Mouse (Mus musculus): ENCODE data around the gene Rsph1. TPM values are rescaled to one million over a fixed set of nuclear protein-coding genes. Genes with fewer than 3 reads are reported as not detected.
A peak's percentile ranks its signal among the peaks of the same experiment; 100 is the strongest.

Rsph1 gene
- total and polyA plus RNA-seq, 3 experiments, result not detected

- H3K27ac ChIP-seq (ENCODE audit: insufficient read depth, low read depth), result no peak overlapping the region
- in situ Hi-C loops (cut with MboI; ENCODE audit: low pct_ligation_motif_present, low pct_unique_long_range_greater_than_20kb, low sequenced_read_pairs) (no loop called here), dilution Hi-C loops (cut with MboI; ENCODE audit: extremely low pct_ligation_motif_present, extremely low pct_unique_long_range_greater_than_20kb, low sequenced_read_pairs) (no loop called here)
- no peak for TF ChIP-seq POLR2A (IDR thresholded peaks at IDR 0.05; ENCODE audit: low read depth, low read length)
- TF ChIP-seq USF2 (conservative IDR thresholded peaks at IDR 0.05; ENCODE audit: low read depth, low read length), result no peak
- no peak for TF ChIP-seq CHD1 (IDR thresholded peaks at IDR 0.05; ENCODE audit: low read depth, low read length)
- TF ChIP-seq USF1 (IDR thresholded peaks at IDR 0.05; ENCODE audit: low read depth, low read length), result no peak
- no peak for TF ChIP-seq IRF4 (IDR thresholded peaks at IDR 0.05; ENCODE audit: low read depth, low read length)
- no peak for TF ChIP-seq ZMIZ1 (IDR thresholded peaks at IDR 0.05; ENCODE audit: low read depth, low read length)
- TF ChIP-seq JUN (IDR thresholded peaks at IDR 0.05; ENCODE audit: insufficient read depth, low read depth, low read length), result no peak
- TF ChIP-seq MXI1 (IDR thresholded peaks at IDR 0.05; ENCODE audit: low read depth, low read length), result no peak
- no peak for TF ChIP-seq MYC (IDR thresholded peaks at IDR 0.05; ENCODE audit: low read depth, low read length)
- peaks cover 10% of the 10 kb centered on the region for H3K27me3 ChIP-seq (replicated peaks)
- peaks cover 0 to 14% of the 10 kb centered on the region in 2 experiments; a peak in 2 of 4 replicates for H3K4me1 ChIP-seq (ENCODE audit: control insufficient read depth in 1 of 2, insufficient read depth in 2 of 2)
- no peaks in the 10 kb centered on the region for H3K36me3 ChIP-seq (replicated peaks in 1 of 2; ENCODE audit: control insufficient read depth in 1 of 2, insufficient read depth in 1 of 2, low read length in 1 of 2)
- DNase-seq (ENCODE audit: extremely low read depth), result no peak
- H3K79me2 ChIP-seq (replicated peaks; ENCODE audit: control insufficient read depth, extremely low read depth, insufficient read depth, poor library complexity, severe bottlenecking), result no peaks in the 10 kb centered on the region
- no peak overlapping the region for H3K9ac ChIP-seq (ENCODE audit: insufficient read depth, low read depth)
- H3K9me3 ChIP-seq (replicated peaks; ENCODE audit: low read length), result no peaks in the 10 kb centered on the region
- no peak overlapping the region for H3K4me3 ChIP-seq (replicated peaks in 1 of 3; ENCODE audit: low read depth in 2 of 3, low read length in 2 of 3, poor library complexity in 1 of 3)
- H3K4me2 ChIP-seq (ENCODE audit: insufficient read depth, low read depth, poor library complexity, severe bottlenecking), result no peak overlapping the region
These were observed 5.5 kb upstream of the Rsph1 start for GRCm38 (mm10) chr17:31282687-31283053.

DNA sequence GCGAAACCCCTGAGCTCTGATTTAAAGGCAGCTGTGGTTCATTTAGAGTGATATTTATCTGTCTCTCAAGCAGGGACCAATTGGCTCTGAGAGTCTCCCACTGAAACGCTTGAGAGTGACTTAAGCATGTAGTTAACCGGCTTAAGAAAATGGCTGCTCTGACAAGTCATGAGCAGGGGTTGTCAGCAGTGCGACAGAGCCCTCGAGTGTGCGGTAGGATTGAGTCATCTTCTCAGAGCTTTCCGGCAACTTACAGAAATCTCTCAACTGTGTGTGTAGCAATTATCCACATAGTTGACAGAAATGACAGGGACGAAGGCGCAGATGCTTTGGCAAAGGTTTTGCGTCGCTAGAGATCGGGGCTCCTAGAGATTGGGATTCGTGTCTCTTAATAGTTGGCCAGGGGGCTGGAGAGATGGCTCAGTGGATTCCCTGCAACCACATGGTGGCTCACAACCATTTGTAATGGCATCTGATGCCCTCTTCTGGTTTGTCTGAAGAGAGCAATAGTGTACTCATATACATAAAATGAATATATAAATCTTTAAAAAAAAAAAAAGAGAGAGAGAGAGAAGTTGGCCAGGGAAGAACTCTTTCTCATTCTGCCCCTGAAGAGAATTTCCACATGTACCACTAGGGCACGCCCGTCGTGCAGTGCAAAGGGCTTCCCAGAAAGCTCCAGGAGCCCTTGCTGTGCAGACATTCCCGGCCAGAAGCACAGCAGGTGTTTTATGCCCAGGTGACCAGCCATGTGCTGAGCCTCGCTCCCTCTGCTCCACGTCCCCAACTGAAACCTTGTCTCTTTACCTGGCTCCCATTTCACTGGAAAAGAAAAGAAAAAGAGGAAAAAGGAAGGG, 4.9 kb upstream of the Rsph1 start:
- no peak overlapping the region for H3K27ac ChIP-seq (ENCODE audit: insufficient read depth, low read depth)
- no peaks in the 10 kb centered on the region for H3K9me3 ChIP-seq (replicated peaks; ENCODE audit: low read length)
- no peaks in the 10 kb centered on the region for H3K36me3 ChIP-seq (replicated peaks in 1 of 2; ENCODE audit: control insufficient read depth in 1 of 2, insufficient read depth in 1 of 2, low read length in 1 of 2)
- dilution Hi-C loops (cut with MboI; ENCODE audit: extremely low pct_ligation_motif_present, extremely low pct_unique_long_range_greater_than_20kb, low sequenced_read_pairs), result no loop called here
- H3K4me3 ChIP-seq (replicated peaks in 1 of 3; ENCODE audit: low read depth in 2 of 3, low read length in 2 of 3, poor library complexity in 1 of 3), result no peak overlapping the region
- H3K9ac ChIP-seq (ENCODE audit: insufficient read depth, low read depth), result no peak overlapping the region
- in situ Hi-C loops (cut with MboI; ENCODE audit: low pct_ligation_motif_present, low pct_unique_long_range_greater_than_20kb, low sequenced_read_pairs), result no loop called here
- no peak for DNase-seq (ENCODE audit: extremely low read depth)
- H3K27me3 ChIP-seq (replicated peaks), result peaks cover 6% of the 10 kb centered on the region
- peaks cover 0 to 14% of the 10 kb centered on the region in 2 experiments; a peak in 2 of 4 replicates for H3K4me1 ChIP-seq (ENCODE audit: control insufficient read depth in 1 of 2, insufficient read depth in 2 of 2)
- no peak overlapping the region for H3K4me2 ChIP-seq (ENCODE audit: insufficient read depth, low read depth, poor library complexity, severe bottlenecking)
- H3K79me2 ChIP-seq (replicated peaks; ENCODE audit: control insufficient read depth, extremely low read depth, insufficient read depth, poor library complexity, severe bottlenecking), result no peaks in the 10 kb centered on the region
- TF ChIP-seq MXI1 (IDR thresholded peaks at IDR 0.05; ENCODE audit: low read depth, low read length) (no peak; the same call in 1 of the 2 replicates), CHD1 (IDR thresholded peaks at IDR 0.05; ENCODE audit: low read depth, low read length) (no peak), NELFE (IDR thresholded peaks at IDR 0.05; ENCODE audit: low read depth, low read length) (no peak), PAX5 (IDR thresholded peaks at IDR 0.05; ENCODE audit: low read length) (no peak), EP300 (IDR thresholded peaks at IDR 0.05; ENCODE audit: low read length) (no peak), ELF1 (IDR thresholded peaks at IDR 0.05; ENCODE audit: low read depth, low read length) (no peak), E2F4 (IDR thresholded peaks at IDR 0.05; ENCODE audit: insufficient replicate concordance, low read depth, low read length) (no peak), USF2 (conservative IDR thresholded peaks at IDR 0.05; ENCODE audit: low read depth, low read length) (no peak), MAX (IDR thresholded peaks at IDR 0.05; ENCODE audit: low read length) (peak; percentile 36; the same call in 1 of the 2 replicates), POLR2AphosphoS2 (IDR thresholded peaks at IDR 0.05; ENCODE audit: low read depth, low read length) (no peak), RAD21 (IDR thresholded peaks at IDR 0.05; ENCODE audit: low read depth, low read length) (peak; percentile 30), IRF4 (IDR thresholded peaks at IDR 0.05; ENCODE audit: low read depth, low read length) (no peak), ZMIZ1 (IDR thresholded peaks at IDR 0.05; ENCODE audit: low read depth, low read length) (no peak), JUN (IDR thresholded peaks at IDR 0.05; ENCODE audit: insufficient read depth, low read depth, low read length) (no peak), MAFK (IDR thresholded peaks at IDR 0.05; ENCODE audit: insufficient replicate concordance, low read length) (no peak), NRF1 (IDR thresholded peaks at IDR 0.05; ENCODE audit: low read depth, low read length) (no peak), ZC3H11A (IDR thresholded peaks at IDR 0.05; ENCODE audit: low read depth, low read length) (no peak), BHLHE40 (IDR thresholded peaks at IDR 0.05; ENCODE audit: low read depth, low read length) (no peak), ETS1 (conservative IDR thresholded peaks at IDR 0.05; ENCODE audit: low read depth, low read length) (no peak), MAZ (IDR thresholded peaks at IDR 0.05; ENCODE audit: low read depth, low read length) (no peak), ZNF384 (IDR thresholded peaks at IDR 0.05; ENCODE audit: low read depth, low read length) (peak; percentile 64), MYC (IDR thresholded peaks at IDR 0.05; ENCODE audit: low read depth, low read length) (peak; percentile 72; the same call in 1 of the 2 replicates), USF1 (IDR thresholded peaks at IDR 0.05; ENCODE audit: low read depth, low read length) (no peak), ZKSCAN1 (IDR thresholded peaks at IDR 0.05; ENCODE audit: borderline replicate concordance, low read depth, low read length) (no peak), SMC3 (IDR thresholded peaks at IDR 0.05; ENCODE audit: low read depth, low read length) (peak; percentile 42), CHD2 (IDR thresholded peaks at IDR 0.05; ENCODE audit: low read length) (no peak), JUND (conservative IDR thresholded peaks at IDR 0.05; ENCODE audit: low read depth, low read length) (no peak), SIN3A (IDR thresholded peaks at IDR 0.05; ENCODE audit: low read length) (no peak), POLR2A (IDR thresholded peaks at IDR 0.05; ENCODE audit: low read depth, low read length) (no peak), TCF12 (IDR thresholded peaks at IDR 0.05; ENCODE audit: low read depth, low read length) (no peak)
